Mouse (Mus musculus): Measurements from ENCODE around the gene Dao. TPM values are rescaled to one million over a fixed set of nuclear protein-coding genes. Genes with fewer than 3 reads are reported as not detected.

The Dao gene
- not detected for total RNA-seq (2021)
- long read RNA-seq, experiment 1 = 0 reads
- long read RNA-seq, experiment 2 = 0 reads

GRCm38 (mm10) chr5:114003542-114003941 is at the start of gene Dao:
Dao (plus strand) TSS chr5:114003703.
- no peak for DNase-seq (ENCODE audit: low spot score in 2 of 2)

- DNase-seq (ENCODE audit: low spot score in 2 of 2) = peak; percentile 66 to 86
Observed at GRCm38 (mm10) chr5:113954421-113954820, 49.1 kb upstream of the Dao start.

- no peak for DNase-seq (ENCODE audit: low spot score in 2 of 2)
Observed at GRCm38 (mm10) chr5:113955281-113955680, 48.2 kb upstream of the Dao start.

GRCm38 (mm10) chr5:113955691-113956090 is 47.8 kb upstream of the Dao start:
- DNase-seq (ENCODE audit: low spot score in 2 of 2) = no peak

DNA sequence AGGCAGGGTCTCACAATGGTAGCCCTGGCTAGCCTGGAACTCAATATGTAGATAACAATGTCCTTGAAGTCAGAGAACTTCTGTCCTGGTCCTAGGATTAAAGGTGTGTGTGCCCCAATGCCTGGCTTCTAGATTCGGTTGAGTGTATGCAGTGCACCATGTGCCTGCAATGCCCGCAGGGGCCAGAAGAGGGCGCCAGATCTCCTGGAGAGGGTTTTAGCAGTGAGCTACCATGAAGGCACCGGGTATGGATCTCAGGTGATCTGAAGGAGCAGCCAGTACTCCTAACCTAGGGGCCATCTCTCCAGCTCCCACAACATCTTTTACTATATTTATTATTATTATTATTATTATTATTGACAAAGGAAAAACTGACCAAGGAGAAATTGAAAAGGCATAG is 47.0 kb upstream of the Dao start:
- peak; percentile 83 to 88 for DNase-seq (ENCODE audit: low spot score in 2 of 2)

DNA sequence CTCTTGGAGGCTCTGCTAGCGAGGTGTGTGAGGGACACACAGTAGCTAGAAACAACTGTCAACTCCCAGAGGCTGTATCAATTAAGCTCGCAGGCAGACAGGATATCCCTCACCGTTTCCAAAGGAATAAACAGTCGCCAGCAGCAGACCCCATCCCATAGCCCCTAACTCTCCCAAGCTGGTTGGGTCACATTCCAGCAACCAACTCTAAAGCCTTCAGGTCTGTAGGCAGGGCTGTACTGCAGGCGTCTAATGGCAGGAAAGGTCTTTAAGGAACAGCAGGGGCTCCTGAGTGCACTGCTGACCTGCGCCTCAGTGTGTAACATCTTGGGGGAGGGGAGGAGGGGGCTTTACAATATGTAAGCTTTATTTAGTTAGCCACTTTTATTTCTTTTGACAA is 44.5 kb upstream of the Dao start:
- DNase-seq (ENCODE audit: low spot score in 2 of 2) = no peak

GRCm38 (mm10) chr5:113960416-113960815 is 43.1 kb upstream of the Dao start:
- no peak for DNase-seq (ENCODE audit: low spot score in 2 of 2)

GRCm38 (mm10) chr5:113961776-113962175 is 41.7 kb upstream of the Dao start:
- no peak for DNase-seq (ENCODE audit: low spot score in 2 of 2)

GRCm38 (mm10) chr5:113964972-113965371 is 38.5 kb upstream of the Dao start:
- DNase-seq (ENCODE audit: low spot score in 2 of 2) = no peak

DNA sequence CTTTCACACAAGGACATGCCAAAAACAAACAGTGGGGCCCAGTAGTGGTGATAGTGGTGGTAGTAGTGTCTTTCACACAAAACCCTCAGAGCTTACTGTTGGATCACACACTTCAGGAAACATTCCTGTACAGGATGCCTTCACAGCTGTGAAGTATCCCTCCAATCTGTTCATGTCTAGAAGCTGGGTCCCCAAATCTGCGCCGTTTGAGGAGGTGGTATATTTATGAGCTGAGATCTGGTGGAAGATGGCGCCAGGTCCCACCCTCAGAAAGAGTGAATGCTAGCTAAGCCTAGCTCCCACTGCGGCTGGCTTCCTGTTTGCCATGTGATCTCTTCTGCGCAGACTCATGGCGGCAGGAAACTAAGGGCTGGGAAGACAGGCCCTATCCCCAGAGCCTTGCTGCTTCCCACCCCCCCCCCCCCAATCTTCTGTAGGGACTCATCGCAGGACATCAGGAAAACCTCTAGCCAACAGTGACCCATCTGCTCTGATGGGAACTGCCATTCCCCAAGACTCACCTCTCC is 37.8 kb upstream of the Dao start:
- no peak for DNase-seq (ENCODE audit: low spot score in 2 of 2)

DNA sequence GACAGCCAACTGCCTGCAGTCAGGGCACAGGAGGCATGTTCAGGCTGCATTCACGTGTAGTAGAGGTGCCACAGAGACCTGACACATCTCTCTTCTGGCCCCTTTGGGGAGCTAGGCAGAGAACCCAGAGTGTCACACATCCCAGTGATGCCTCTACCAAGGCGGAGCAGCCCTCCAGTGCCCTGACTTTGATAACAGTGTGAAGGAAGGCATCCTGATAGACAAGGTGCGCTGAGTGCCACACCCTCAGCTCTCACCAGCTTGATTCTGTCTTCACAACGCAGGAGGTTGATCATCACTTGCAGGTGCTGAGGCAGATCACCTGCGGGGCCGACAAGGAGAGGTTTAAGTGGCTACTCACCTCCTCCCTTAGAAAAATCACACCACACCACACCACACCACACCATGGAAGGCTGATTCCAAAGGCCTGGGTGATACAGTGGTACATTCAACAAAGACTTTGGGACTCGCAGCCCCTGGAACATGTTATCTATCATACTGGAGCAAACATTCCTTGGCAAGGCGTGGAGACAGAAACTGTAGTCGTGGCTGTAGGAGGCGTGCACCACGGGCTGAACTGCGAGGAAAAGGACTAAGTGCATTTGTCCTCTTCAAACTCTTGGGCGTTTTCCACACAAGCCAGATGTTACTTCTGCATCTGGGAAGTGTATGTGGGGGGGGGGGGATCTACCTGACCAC is 36.9 kb upstream of the Dao start:
- DNase-seq (ENCODE audit: low spot score in 2 of 2) = no peak

DNA sequence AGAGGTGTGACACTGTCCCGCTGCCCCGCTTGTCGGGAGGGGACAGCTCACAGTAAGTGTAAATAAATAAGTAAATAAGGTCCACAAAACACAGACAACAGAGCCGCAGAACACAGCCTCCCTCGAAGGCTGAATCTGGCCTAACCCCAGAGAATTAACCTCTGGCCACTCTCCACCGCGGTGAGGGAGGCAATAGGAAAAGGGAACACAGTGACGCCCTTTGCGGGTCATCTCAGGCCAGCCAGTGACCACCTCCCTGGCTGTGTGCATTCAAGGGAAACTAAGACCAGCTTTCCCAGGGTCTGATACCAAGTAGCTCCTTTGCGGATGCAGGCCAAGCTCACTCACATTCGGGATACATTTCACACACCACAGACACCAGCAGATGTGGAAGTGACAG is 35.1 kb upstream of the Dao start:
- DNase-seq (ENCODE audit: low spot score in 2 of 2) = no peak

DNA sequence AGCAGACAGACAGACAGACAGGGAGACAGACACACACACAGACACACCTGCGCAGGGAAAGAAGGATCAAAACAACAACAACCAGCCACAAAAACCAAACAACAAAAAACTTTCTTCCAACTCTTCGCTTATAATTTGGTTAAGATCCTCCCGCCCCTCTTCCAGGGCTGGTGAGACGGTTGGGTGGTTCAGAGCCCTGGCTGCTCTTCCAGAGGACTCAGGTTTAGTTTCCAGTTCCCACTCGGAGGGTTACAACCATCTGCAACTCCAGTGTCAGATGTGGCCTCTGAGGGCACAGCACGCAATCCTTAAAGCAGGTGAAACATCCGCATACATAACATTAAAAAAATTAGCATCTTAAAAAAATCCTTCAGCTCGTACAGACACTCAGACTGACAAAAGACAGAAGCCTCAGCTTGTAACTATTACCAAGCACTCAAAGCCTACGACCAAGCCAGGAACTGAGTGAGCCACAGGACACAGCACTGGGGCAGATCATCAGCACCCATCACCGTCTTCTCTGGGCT is 32.0 kb upstream of the Dao start:
- DNase-seq (ENCODE audit: low spot score in 2 of 2) = no peak

GRCm38 (mm10) chr5:113972589-113973515 is 30.7 kb upstream of the Dao start:
- DNase-seq (ENCODE audit: low spot score in 2 of 2) = no peak

- DNase-seq (ENCODE audit: low spot score in 2 of 2) = no peak
Observed at GRCm38 (mm10) chr5:113973790-113974189, 29.7 kb upstream of the Dao start.

DNA sequence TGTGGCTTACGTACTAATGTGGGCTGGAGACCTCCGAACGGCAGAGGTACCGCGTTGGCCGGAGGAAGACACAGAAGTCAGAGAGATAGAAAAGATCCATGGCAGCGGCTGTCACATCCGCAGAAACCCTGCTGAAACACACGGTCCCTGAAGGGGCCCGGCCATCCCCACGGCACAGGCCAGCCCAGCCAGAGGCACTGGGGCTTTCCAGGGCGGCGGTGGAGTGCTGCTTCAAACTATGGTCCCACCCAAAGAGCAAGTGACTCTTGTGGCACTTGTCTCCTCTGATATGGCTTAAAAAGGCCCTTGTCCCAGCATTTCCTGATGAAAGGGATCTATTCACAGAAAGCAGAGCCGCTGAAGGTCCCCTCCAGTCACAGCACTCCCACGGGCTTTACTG is 28.9 kb upstream of the Dao start:
- DNase-seq (ENCODE audit: low spot score in 2 of 2) = no peak

- DNase-seq (ENCODE audit: low spot score in 2 of 2) = peak in 1 of 2 experiments; percentile 52
Observed at GRCm38 (mm10) chr5:113975538-113976215, 27.8 kb upstream of the Dao start.

DNA sequence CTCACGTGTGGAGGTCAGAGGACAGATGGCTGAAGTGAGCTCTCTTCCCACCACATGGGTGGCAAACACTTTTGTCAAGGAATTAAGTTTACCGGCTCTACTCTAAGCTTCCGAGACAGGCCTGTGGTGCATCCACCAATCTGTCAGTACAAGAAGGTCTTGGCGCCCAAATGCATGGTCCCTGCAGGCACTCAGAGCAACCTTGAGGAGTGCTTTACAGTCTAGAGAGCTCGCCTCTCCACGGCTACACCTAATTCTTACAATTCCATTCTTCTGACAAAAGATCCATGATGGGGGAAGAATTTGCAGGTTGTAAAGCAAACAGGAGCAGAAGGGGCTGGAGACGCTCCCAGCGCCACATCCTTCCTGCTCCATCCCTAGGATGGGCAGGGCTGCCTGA is 26.9 kb upstream of the Dao start:
- no peak for DNase-seq (ENCODE audit: low spot score in 2 of 2)

DNA sequence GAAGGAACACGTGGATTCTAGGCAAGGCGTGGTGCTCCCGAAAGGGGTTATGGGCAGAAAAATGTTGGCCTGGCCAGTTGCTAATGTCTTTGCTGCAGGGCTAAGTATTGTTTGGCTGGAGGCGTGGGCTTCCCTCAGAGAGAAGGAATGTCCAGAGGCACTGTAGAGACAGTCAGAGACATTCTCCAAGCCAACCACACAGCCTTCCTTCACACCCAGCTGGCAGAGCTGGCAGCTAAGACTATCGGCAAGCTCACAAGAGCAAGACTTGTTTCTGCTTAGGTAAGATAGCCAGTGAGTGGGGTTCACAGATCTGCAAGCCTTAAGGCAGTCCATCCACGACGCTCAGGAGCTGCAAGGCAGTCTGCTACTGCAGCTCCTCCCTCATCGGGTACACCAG is 26.2 kb upstream of the Dao start:
- no peak for DNase-seq (ENCODE audit: low spot score in 2 of 2)

DNA sequence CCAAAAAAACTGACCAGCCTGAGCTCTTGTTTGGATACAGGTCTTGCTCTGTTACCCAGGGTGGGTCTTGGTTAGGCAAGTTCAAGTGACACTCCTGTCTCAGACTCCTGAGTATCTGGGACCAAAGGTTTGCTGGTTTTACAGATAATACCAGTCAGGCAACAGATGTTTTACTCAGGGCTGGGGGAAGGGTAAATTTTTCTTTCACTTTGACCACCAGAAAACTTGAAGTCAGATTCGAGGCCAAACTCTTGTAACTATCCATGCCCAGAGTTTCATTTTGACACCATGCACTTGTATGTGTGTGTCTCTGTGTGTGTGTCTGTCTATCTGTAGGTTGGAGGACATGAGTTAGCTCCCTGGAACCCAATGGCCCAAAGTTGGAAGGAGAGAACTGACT is 23.0 kb upstream of the Dao start:
- no peak for DNase-seq (ENCODE audit: low spot score in 2 of 2)

DNA sequence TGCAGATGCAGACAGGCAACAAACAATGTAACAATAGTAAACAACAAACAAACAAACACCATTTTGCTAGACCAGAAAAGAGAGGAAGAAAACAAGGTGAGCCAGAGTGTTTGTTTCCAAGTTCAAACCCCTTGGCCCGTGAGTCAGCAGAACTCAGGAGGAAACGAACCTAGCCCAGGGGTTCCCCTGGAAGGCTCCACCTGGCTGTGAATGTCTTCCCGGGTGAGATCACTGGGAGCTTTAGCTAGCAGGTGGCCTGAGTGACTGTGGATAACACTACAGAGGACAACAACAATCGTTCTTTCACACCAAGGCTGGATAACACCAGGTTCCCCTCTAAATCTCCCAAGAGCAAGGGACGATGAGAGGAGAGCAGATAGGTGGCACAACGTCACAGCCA is 22.3 kb upstream of the Dao start:
- DNase-seq (ENCODE audit: low spot score in 2 of 2) = no peak
